Mouse (Mus musculus): Measurements from ENCODE around the gene Kdelc2. TPM values are rescaled to one million over a fixed set of nuclear protein-coding genes. Genes with fewer than 3 reads are reported as not detected.

Kdelc2 gene
- total RNA-seq, 2 experiments from 2014 or later: 15.7 to 16.1 TPM

GRCm38 (mm10) chr9:53387431-53387830, 3.6 kb downstream of the Kdelc2 start:
- no peak for DNase-seq

DNA sequence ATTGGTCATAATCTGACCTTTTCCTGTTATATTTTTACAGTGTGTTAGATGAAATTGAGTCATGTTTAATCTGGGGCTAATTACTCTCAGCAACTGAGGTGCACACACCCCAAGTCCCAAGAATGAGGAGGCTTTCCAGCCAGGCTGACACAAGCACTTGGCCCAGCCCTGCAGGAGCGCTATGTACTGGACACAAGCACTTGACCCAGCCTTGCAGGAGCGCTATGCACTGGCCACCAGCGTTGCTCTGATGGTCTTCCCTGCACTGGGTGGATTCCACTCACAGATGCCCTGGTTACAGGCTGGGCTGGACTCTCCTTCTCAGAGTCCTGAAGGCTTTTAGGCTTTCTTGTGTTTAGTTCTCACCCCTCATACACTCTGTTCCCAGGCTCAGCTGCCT, 5.3 kb downstream of the Kdelc2 start:
- no peak for DNase-seq

DNA sequence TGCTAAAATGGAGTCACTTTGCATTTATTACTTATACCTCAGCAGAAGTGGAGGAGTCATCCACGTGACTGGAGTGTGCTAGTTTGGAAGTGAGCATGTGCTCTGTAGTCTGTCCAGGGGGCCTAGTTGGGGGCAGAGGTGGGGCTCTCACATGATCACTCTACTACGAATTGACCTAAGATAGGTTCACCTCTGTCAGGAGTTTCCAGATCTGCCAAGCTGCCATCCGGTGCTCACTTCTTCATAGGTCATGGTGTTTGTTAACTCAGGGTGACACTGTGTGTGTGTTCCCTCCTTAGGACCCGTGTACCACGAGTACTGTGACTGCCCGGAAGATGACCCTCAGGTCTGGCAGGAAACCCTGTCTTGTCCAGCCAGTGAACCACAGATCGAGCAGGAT, 6.3 kb downstream of the Kdelc2 start:
- no peak for DNase-seq

DNA sequence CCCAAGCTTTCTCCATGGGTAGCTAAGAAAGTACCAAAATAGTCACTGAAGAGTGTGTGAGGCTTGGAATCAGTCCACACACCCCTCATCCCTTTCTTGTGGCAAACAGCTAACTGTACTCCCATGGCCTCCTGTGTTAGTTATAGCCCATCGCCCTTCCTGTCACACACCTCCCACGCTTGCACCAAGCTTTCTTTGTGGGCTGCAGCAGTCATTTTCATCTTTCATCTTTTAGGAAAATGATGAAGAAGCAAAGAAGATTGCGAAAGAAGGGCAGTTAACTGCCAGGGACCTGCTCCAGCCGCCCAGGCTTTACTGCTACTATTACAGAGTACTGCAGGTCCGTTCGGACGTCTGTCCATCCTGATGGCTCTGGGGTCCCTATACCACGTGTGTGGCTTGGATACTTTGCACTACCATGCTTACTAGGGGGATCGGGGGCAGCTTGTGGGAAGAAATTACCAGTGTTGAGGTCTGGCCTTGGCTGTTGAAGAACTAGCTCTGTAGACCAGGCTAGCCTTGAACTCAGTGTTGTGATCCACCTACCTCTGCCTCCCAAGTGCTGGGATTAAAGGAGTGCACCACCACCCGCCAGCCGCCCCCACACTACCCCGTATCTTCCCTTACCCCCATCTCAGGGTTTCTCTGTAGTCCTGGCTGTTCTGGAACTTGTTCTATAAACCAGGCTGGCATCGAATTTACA, 14.0 kb downstream of the Kdelc2 start:
- DNase-seq: no peak

GRCm38 (mm10) chr9:53398388-53398700, 14.5 kb downstream of the Kdelc2 start:
- DNase-seq: peak; percentile 64

DNA sequence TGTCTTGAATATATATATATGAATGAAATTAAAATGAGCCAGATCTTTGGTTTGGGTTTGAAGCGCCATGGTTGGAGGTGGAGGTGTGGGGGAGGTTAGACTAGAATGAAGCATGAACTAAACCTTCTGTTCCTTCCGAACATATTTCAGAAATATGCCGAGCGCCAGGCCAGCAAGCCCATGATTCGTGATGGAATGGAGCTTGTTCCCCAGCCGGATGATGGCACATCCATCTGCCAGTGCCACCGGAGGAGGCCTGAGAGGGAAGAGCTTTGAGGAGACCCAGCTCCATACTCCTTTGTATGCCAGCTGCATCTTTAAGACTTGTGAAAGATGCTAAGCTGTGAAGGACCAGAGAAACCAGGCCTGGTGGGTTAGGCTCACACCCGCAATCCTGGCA, 15.7 kb downstream of the Kdelc2 start:
- DNase-seq: no peak

DNA sequence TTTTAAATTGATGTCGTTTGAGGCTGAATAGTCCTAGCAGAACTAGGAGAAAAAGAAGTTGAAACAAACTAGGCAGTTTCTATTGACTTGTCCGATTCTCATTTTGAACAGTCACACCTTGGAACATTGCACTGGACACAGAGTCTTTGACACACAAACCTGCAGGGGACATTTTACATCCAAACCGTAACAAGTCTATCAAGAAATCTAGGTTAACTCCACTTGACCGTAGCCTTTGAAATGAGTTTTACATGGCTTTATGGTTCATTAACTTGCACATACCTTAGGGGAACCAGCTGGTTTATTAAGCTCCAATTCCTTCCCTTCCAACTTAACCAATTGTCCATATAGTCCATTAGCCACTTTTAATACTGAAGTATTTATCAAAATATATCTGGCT, 16.9 kb downstream of the Kdelc2 start:
- DNase-seq: no peak

- DNase-seq: no peak
These were observed 17.3 kb downstream of the Kdelc2 start for GRCm38 (mm10) chr9:53401146-53401545.

- DNase-seq: peak; percentile 54
These were observed 18.5 kb downstream of the Kdelc2 start, which contains the start of gene 4930550C14Rik for GRCm38 (mm10) chr9:53402291-53402711. 4930550C14Rik (plus strand) TSS chr9:53402325.

DNA sequence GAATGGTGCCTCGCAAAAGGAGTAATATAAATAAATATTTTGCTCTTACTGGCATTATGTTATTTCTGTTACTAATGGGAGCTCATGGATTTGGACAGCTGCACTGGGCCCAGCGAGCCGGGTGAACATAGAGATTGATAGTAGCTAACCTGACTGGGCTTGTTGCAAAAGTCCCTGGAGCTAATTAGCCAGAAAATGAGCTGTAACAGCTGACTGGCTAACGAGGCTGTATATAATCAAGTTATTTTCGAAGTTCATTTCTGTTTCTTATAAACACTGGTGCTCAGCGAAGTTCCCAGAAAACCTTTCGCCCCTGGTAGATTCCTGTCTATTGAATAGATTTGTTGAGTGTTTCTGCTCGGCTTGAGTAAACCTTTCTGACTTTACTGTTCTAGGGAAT, 19.2 kb downstream of the Kdelc2 start:
- DNase-seq: no peak

DNA sequence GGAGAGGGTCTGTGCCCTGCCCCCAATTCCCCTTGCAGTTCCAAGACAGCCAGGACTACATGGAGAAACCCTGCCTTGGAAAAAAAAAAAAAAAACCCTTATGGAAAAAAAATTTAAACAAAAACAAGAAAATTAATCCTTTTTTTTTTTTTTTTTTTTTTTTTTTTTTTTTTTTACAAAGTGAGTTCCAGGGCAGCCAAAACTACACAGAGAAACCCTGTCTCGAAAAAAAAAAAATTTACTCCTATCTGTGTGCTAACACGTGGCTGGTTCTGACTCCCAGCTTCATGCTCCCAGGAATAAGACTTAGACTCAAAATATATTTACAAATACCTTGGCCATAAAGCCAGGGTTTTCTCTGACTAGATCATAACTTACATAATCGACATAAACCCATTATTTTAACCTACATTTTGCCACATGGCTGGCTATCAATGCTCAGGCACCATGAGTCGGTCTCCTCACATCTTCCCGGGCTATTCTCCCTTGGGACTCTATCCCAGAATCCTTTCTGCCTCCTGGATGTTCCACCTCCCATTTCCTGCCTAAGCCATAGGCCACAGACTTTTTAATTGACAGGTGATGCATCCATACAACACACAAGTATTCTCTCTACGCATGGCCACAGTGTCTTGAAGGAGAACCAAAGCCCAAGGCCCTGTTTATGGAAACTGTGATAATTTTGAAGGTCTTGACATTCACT, 20.4 kb downstream of the Kdelc2 start:
- DNase-seq: no peak

GRCm38 (mm10) chr9:53404753-53405722, 21.2 kb downstream of the Kdelc2 start:
- DNase-seq: peak; percentile 74

DNA sequence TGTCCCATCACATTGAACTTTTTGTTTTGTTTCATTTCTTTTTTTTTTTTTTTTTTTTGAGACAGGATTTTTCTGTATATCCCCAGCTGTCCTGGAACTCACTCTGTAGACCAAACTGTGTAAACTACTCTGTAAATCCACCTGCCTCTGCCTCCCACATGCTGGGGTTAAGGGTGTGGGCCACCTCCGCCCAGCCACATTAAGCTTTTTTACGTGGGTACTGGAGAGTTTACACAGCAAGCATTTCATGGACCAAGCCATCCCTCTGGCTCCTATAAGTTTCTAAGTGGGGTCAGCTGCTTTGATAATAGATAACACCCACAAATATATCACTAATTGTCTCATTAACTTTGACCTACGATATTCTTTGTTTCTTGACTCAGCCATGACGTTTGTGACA, 24.7 kb downstream of the Kdelc2 start:
- DNase-seq: no peak

DNA sequence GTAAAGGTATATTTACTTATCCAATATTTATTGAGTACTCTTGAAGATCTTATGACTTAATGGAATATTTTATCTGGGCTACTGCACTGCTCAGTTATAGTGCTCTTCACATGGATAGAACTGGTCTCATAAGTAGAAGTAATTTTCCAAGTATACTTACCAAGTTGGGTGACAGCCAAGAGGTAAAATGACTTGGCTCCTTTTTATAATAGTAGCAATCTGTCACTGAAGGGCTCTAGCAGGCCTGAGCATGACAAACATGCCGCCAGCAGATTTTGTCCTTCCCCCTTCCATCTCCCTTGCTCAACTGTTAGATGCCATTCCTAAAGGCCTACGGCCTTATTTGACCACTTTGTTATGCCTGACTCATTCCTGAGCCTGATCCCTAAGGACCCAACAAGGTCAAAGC, 25.1 kb downstream of the Kdelc2 start:
- no peak for DNase-seq

DNA sequence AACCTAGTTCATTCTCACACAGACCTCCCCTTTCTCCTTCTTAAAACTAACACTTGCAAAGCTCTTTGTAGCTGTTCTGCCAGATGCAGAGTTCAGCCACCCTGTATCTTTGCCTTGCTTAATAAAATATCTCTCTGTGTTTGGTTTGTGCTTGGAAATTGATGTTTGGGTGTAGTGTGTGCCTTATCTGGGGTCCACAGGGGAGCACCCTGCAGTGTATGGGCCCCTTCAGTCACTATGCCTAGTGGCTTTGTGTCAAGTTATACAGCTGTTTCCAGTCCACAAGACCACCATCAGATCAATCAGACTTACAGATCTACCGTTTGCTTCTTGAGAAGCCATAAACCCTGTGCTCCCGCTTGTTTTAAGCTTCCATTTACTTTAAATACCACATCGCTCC, 25.6 kb downstream of the Kdelc2 start:
- DNase-seq: no peak

GRCm38 (mm10) chr9:53422133-53422896, 38.5 kb downstream of the Kdelc2 start:
- no peak for DNase-seq

DNA sequence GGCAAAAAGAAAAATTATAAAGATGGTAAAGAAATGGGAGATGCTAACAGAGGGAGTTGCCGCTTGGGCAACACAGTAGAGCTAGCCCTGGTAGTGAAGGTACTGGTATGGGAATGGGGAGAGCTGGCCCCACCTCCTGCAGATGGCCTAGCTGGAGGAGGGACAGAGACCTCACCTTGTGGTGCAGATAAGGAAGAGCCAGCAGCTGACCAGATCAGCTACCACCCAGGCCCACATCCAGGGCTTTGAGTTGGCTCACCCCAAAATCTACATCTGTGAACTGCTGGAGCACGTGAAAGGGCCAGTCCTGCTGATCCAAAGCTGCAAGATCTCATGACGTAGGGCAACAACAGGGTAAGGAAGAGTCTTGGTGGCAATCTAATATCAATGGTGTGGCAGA, 42.9 kb downstream of the Kdelc2 start:
- no peak for DNase-seq

GRCm38 (mm10) chr9:53427638-53428037, 43.8 kb downstream of the Kdelc2 start:
- DNase-seq: no peak

GRCm38 (mm10) chr9:53435830-53436570, 52.2 kb downstream of the Kdelc2 start:
- DNase-seq: no peak

DNA sequence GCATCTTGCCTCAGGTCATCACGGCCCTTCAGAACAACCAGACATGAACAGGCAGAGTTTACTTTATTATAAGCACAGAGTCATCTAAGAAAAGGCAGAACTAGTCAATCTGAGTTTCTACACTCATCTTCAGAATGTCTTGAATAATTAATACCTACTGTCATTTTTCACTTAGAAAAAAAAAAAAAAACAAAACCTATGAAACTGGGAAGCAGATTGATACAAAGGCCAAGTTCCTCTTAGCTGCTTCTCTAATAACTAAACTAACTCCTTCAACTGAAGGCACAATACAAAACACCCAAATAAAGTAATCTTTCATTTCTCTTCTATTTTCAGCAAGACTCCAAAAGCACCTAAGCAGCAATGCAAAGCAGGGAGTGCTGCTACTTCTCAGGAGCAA, 66.8 kb downstream of the Kdelc2 start:
- DNase-seq: no peak

Measured in heart, postnatal 4 days (tissue).